Mouse (Mus musculus): ENCODE data around the gene Senp3. TPM values are rescaled to one million over a fixed set of nuclear protein-coding genes. Genes with fewer than 3 reads are reported as not detected.
"Not testable (repeated sequence)": the region's sequence is repeated elsewhere in the genome, so short reads cannot be mapped to it uniquely, and the experiment has no call there.

Gene Senp3
- total RNA-seq, 2 experiments from 2014 or later = 96.1 to 97.5 TPM

DNA sequence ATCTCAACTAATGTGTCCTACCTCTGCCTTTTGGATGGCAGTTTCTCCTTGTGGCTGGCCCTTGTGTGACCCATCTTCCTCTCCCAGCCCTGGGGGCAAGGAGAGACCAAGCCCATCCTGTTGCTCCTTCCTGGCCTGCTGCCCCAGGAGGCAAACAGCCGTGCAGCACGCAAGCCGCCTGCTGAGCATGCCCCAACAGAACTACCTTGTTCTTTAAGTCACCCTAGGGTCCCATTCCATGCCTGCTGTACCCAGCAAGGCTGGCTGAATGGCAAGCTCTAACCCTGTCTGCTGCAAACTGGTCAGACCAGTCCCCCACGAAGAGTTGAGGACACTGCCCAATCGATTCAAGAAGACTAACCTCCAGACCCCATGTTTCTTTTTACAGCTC lies 25.8 kb downstream of the Senp3 start:
- no peak for DNase-seq (ENCODE audit: low spot score in 2 of 2)

- DNase-seq (ENCODE audit: low spot score in 2 of 2) = peak in 1 of 2 experiments; percentile 84
Measured at GRCm38 (mm10) chr11:69655264-69656064, 26.4 kb downstream of the Senp3 start, which contains the start of gene Sox15. TSS of gene Sox15 (plus strand) at chr11:69655314.

- no peak for DNase-seq (ENCODE audit: low spot score in 2 of 2)
Measured at GRCm38 (mm10) chr11:69654760-69655159, 27.1 kb downstream of the Senp3 start.

DNA sequence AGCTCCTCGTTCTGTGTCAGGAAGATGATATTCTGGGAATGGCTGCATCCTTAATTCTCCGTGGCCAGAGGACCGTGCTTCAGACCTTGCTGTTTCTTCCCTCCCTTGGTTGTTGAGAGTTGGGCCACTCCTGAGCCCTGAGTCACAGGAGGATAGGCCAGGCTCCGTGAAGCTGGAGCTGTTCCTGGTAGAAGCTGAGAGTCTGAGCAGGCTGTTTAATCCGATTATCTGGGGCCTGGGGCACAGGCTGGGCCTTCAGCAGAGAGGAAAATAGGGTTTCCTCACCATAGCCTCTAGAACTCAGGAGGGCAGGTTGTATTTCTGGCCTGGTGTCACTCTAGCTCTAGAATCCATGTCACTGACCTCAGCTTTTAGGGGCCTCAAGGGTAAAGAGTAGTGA lies 28.5 kb downstream of the Senp3 start:
- DNase-seq (ENCODE audit: low spot score in 2 of 2) = no peak

DNA sequence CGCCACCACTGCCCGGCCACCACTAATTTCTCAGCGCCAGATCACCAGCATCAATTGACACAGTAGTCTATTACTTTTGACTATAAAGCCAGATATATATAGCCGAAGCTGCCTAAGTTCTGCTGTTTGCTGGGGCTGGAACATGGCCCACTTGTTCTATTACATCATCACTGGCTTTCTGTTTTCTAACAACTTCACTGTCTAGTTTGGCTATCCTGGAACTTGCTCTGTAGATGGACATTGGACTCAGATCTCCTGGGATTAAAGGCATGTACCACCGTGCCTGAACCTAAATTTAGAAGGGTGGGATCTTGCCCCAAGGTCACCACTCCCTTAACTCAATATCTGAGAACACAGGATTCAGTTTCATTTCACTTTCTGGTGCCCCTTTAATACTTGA lies 36.0 kb downstream of the Senp3 start:
- no peak for DNase-seq (ENCODE audit: low spot score in 2 of 2)

- DNase-seq (ENCODE audit: low spot score in 2 of 2) = no peak
Measured at GRCm38 (mm10) chr11:69635471-69635870, 46.4 kb downstream of the Senp3 start.

- DNase-seq (ENCODE audit: low spot score in 2 of 2) = no peak
Measured at GRCm38 (mm10) chr11:69633128-69633866, 48.6 kb downstream of the Senp3 start.

- peak; percentile 100 for DNase-seq (ENCODE audit: low spot score in 2 of 2)
Measured at GRCm38 (mm10) chr11:69632284-69633089, 49.4 kb downstream of the Senp3 start, which contains the start of gene Fxr2. TSS of gene Fxr2 (plus strand) at chr11:69632990.

GRCm38 (mm10) chr11:69629802-69630201 lies 52.1 kb downstream of the Senp3 start:
- no peak for DNase-seq (ENCODE audit: low spot score in 2 of 2)

GRCm38 (mm10) chr11:69628286-69628685 lies 53.6 kb downstream of the Senp3 start:
- DNase-seq (ENCODE audit: low spot score in 2 of 2) = peak in 1 of 2 experiments; percentile 74

DNA sequence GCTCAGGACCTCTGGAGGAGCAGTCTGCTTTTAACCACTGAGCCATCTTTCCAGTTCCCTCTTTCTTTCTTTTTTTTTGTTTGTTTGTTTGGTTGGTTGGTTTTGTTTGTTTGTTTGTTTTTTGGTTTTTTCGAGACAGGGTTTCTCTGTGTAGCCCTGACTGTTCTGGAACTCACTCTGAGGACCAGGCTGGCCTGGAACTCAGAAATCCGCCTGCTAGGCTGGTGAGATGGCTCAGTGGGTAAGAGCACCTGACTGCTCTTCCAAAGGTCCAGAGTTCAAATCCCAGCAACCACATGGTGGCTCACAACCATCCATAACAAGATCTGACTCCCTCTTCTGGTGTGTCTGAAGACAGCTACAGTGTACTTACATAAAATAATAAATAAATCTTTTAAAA lies 57.5 kb downstream of the Senp3 start:
- DNase-seq (ENCODE audit: low spot score in 2 of 2) = not testable (repeated sequence)

Small RNA genes within 50 kb of the gene (microRNA-seq; reads per million reads assigned to microRNA genes)
- gene Mir1934 (4.5 to 5.2 reads per million in 2 experiments), gene Mir467f (0 reads per million in 2 experiments)

Other genes with a start within 250 kb of the Senp3 start
- 1 to 10 TPM; 3.9 to 4.3 TPM for gene Dnah2, start 133.0 kb downstream of the Senp3 start, total RNA-seq (2021)
- gene Efnb3, start 121.9 kb downstream of the Senp3 start, total RNA-seq (2021) = 100 to 1,000 TPM; 126 to 137 TPM
- gene Wrap53, start 101.8 kb downstream of the Senp3 start, total RNA-seq (2021) = 10 to 100 TPM; 14.3 to 14.8 TPM
- 10 to 100 TPM; 25.5 to 26.9 TPM for gene Trp53, start 101.7 kb downstream of the Senp3 start, total RNA-seq (2021)
- gene Atp1b2, start 76.1 kb downstream of the Senp3 start, total RNA-seq (2021) = 100 to 1,000 TPM; 402 to 407 TPM
- gene Shbg, start 64.2 kb downstream of the Senp3 start, total RNA-seq (2021) = not detected
- gene Sat2, start 60.1 kb downstream of the Senp3 start, total RNA-seq (2021) = 10 to 100 TPM in 1 of 2 experiments, 1 to 10 TPM in 1; 9.5 to 12.1 TPM
- gene Fxr2, start 49.1 kb downstream of the Senp3 start, total RNA-seq (2021) = 100 to 1,000 TPM; 139 to 142 TPM
- gene Sox15, start 26.8 kb downstream of the Senp3 start, total RNA-seq (2021) = not detected
- 10 to 100 TPM; 56.2 to 60.3 TPM for gene Mpdu1, start 19.4 kb downstream of the Senp3 start, total RNA-seq (2021)
- 10 to 100 TPM; 13.1 to 13.8 TPM for gene Cd68, start 15.9 kb downstream of the Senp3 start, total RNA-seq (2021)
- 100 to 1,000 TPM; 325 to 357 TPM for gene Eif4a1, start 9.7 kb downstream of the Senp3 start, total RNA-seq (2021)
- gene Tnfsf13, start 3.7 kb upstream of the Senp3 start, total RNA-seq (2021) = 1 to 10 TPM; 1.9 to 2.0 TPM
- gene Tnfsf12, start 13.8 kb upstream of the Senp3 start, total RNA-seq (2021) = 10 to 100 TPM; 11.4 to 12.4 TPM
- 1 to 10 TPM; 1.2 to 1.6 TPM for gene Tnfsfm13, start 14.0 kb upstream of the Senp3 start, total RNA-seq (2021)
- 10 to 100 TPM; 55.6 to 55.9 TPM for gene Polr2a, start 76.6 kb upstream of the Senp3 start, total RNA-seq (2021)
- gene Slc35g3, start 79.9 kb upstream of the Senp3 start, total RNA-seq (2021) = not detected
- 100 to 1,000 TPM; 147 to 152 TPM for gene Zbtb4, start 83.8 kb upstream of the Senp3 start, total RNA-seq (2021)
- 1 to 10 TPM in 1 of 2 experiments, under 1 TPM in 1; 0.52 to 1.0 TPM for gene Chrnb1, start 113.9 kb upstream of the Senp3 start, total RNA-seq (2021)
- gene Fgf11, start 119.8 kb upstream of the Senp3 start, total RNA-seq (2021) = 10 to 100 TPM; 27.4 to 27.6 TPM
- not detected for gene Tmem102, start 123.5 kb upstream of the Senp3 start, total RNA-seq (2021)
- not detected for gene Gm39566, start 133.2 kb upstream of the Senp3 start, total RNA-seq (2021)
- gene Spem2, start 136.4 kb upstream of the Senp3 start, total RNA-seq (2021) = not detected
- gene Spem1, start 140.1 kb upstream of the Senp3 start, total RNA-seq (2021) = under 1 TPM in 1 of 2 experiments, not detected in 1; 0.62 TPM
- gene Nlgn2, start 155.7 kb upstream of the Senp3 start, total RNA-seq (2021) = 100 to 1,000 TPM; 191 to 196 TPM
- 100 to 1,000 TPM; 110 to 117 TPM for gene Tmem256, start 156.4 kb upstream of the Senp3 start, total RNA-seq (2021)
- 10 to 100 TPM; 15.9 to 16.1 TPM for gene Plscr3, start 164.3 kb upstream of the Senp3 start, total RNA-seq (2021)
- gene Tnk1, start 176.6 kb upstream of the Senp3 start, total RNA-seq (2021) = not detected
- not detected for gene Tmem95, start 195.9 kb upstream of the Senp3 start, total RNA-seq (2021)
- 1 to 10 TPM; 1.3 to 1.4 TPM for gene Kctd11, start 199.3 kb upstream of the Senp3 start, total RNA-seq (2021)
- gene Acap1, start 213.5 kb upstream of the Senp3 start, total RNA-seq (2021) = not detected
- under 1 TPM; 0.17 to 0.58 TPM for gene 2810408A11Rik, start 218.9 kb upstream of the Senp3 start, total RNA-seq (2021)
- gene Neurl4, start 219.0 kb upstream of the Senp3 start, total RNA-seq (2021) = 100 to 1,000 TPM; 108 to 114 TPM
- gene Gps2, start 231.8 kb upstream of the Senp3 start, total RNA-seq (2021) = 10 to 100 TPM; 35.7 to 36.1 TPM
- 100 to 1,000 TPM; 438 to 463 TPM for gene Eif5a, start 239.9 kb upstream of the Senp3 start, total RNA-seq (2021)

Data from layer of hippocampus, adult 18-20 months (tissue).